Mouse (Mus musculus) neural tube, embryonic 15.5 days (tissue): ENCODE data around the gene Wnt10a. TPM values are rescaled to one million over a fixed set of nuclear protein-coding genes. Genes with fewer than 3 reads are reported as not detected.

Experiments used
- ATAC-seq: fragments of 200-750 bp; cut with Nextera tagmentation; 2 replicates; pipeline ENCODE4 v1.8.0; 2017; ENCODE audit warnings: mild to moderate bottlenecking, moderate TSS enrichment, moderate library complexity; ENCODE audit not compliant: low FRiP score
- H3K27ac ChIP-seq: fragments of 300-500 bp; sonication (generic); replicated peaks from 2 replicates; pipeline ENCODE4 v1.5.1; 2015; ENCODE audit warnings: mild to moderate bottlenecking, inconsistent platforms
- H3K27me3 ChIP-seq: fragments of 300-500 bp; sonication (generic); replicated peaks from 2 replicates; pipeline ENCODE4 v1.6.1; 2015; ENCODE audit warnings: inconsistent platforms
- H3K36me3 ChIP-seq: fragments of 300-500 bp; sonication (generic); 2 replicates; pipeline ENCODE4 v1.6.1; 2015; ENCODE audit warnings: inconsistent platforms
- H3K4me1 ChIP-seq: fragments of 300-500 bp; sonication (generic); 2 replicates; pipeline ENCODE4 v1.6.1; 2015; ENCODE audit warnings: inconsistent platforms
- H3K4me2 ChIP-seq: fragments of 300-500 bp; sonication (generic); 2 replicates; pipeline ENCODE4 v1.6.1; 2015; ENCODE audit warnings: inconsistent platforms, mild to moderate bottlenecking, moderate library complexity
- H3K4me3 ChIP-seq: fragments of 300-500 bp; sonication (generic); replicated peaks from 2 replicates; pipeline ENCODE4 v1.5.1; 2015; ENCODE audit warnings: mild to moderate bottlenecking, inconsistent platforms
- H3K9ac ChIP-seq: fragments of 300-500 bp; sonication (generic); replicated peaks from 2 replicates; pipeline ENCODE4 v1.6.1; 2015; ENCODE audit warnings: mild to moderate bottlenecking, inconsistent platforms
- H3K9me3 ChIP-seq: fragments of 300-500 bp; sonication (generic); replicated peaks from 2 replicates; pipeline ENCODE4 v1.6.1; 2016; ENCODE audit warnings: inconsistent platforms
- WGBS: fragments of 180-500 bp; shearing (Covaris S2); methylation state at CpG from one replicate; pipeline ENCODE4 v1.1.7; 2015; ENCODE audit warnings: mixed read lengths; 5-methylcytosine and 5-hydroxymethylcytosine counted together
- polyA plus RNA-seq: library from polyadenylated mRNA; unstranded; fragments of >200 nt; fragmentation: Nextera tagmentation; extraction: Ambion mirVana; gene quantifications from 2 replicates; pipeline ENCODE4 v1.2.1, GENCODE M21; 2015

Gene Wnt10a
- polyA plus RNA-seq, 1 experiment from 2014 or later, result 0.09 TPM

DNA sequence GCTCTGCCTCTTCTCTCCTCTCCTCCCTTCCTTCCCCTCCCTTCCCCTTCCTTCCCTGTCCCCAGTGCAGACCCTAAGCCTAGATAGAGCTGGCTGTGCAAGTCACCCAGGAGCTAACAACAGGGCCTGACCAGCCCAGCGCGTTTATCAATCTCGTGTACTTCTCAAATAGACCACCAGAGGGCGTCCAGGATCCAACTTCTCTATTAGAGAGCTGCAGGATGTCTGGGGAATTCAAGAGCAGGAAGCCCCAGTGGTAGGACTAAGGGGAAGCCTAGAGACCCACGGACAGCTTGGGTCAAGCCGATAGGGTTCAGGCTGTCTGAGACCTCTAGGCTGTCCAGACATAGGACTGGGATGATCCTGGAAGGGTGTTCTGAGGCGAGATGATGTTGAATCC lies 3.5 kb upstream of the Wnt10a start:
- H3K4me3 ChIP-seq, result no peak overlapping the region
- ATAC-seq, result no peak
- no peaks in the 10 kb centered on the region for H3K36me3 ChIP-seq
- no peak overlapping the region for H3K4me2 ChIP-seq
- WGBS, result 5% methylated on average over 7 of the region's 7 CpGs
- H3K27ac ChIP-seq, result no peak overlapping the region
- H3K9me3 ChIP-seq, result no peaks in the 10 kb centered on the region
- no peak overlapping the region for H3K9ac ChIP-seq
- peaks cover 24% of the 10 kb centered on the region for H3K4me1 ChIP-seq
- peaks cover 95% of the 10 kb centered on the region for H3K27me3 ChIP-seq

DNA sequence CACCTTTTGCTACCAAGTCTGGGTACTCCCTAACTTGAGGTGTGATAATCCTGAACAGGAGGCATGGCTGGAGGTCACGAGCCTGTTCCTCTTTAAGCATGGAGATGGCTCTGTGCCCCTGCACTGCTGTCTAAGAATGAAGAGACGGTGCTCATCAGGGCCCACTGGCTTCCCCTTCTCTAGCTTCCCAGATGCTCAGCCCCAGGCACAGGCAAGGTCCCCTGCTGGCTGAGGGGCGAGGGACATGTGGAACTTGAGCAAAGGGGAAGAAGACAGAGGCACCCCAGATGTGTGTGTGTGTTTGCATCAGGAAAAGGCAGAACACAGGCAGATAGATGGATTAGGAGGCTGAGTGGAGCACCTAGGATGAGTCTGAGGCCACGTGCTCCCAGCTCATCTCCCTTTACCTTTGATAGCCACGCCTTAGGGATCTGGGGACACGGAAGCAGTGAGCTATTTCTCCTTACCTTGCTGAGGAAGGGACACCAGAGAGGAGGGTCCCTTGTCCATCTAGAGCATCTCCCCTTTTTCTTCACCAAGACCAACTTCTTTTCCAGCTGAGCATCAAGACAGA lies 2.6 kb upstream of the Wnt10a start:
- no peak overlapping the region for H3K9ac ChIP-seq
- no peak overlapping the region for H3K4me3 ChIP-seq
- no peak for ATAC-seq
- H3K4me1 ChIP-seq, result peaks cover 24% of the 10 kb centered on the region
- 29% methylated on average over 6 of the region's 6 CpGs for WGBS
- no peaks in the 10 kb centered on the region for H3K36me3 ChIP-seq
- H3K27ac ChIP-seq, result no peak overlapping the region
- no peak overlapping the region for H3K4me2 ChIP-seq
- H3K27me3 ChIP-seq, result peaks cover 95% of the 10 kb centered on the region
- H3K9me3 ChIP-seq, result no peaks in the 10 kb centered on the region

DNA sequence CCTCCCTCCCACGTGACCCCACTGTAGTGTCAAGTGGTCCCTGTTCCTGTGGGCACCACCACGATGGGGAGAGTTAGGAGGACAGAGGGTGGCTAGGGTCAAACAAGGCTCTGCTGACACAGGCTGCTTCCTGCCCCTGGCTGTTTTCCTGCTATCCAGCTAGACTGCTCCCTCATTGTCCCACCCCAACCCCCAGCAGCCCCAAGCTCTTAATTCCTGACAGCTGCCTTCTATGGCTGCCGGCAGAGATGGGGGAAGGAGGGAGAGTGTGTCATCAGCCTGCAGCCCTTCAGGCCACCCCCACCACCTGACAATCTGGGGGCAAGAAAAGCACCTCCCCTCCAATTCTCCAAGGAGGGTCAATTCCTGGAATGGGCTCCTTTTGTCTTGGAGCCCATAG lies 1.2 kb upstream of the Wnt10a start:
- H3K36me3 ChIP-seq, result no peaks in the 10 kb centered on the region
- WGBS, result 18% methylated on average over 3 of the region's 3 CpGs

DNA sequence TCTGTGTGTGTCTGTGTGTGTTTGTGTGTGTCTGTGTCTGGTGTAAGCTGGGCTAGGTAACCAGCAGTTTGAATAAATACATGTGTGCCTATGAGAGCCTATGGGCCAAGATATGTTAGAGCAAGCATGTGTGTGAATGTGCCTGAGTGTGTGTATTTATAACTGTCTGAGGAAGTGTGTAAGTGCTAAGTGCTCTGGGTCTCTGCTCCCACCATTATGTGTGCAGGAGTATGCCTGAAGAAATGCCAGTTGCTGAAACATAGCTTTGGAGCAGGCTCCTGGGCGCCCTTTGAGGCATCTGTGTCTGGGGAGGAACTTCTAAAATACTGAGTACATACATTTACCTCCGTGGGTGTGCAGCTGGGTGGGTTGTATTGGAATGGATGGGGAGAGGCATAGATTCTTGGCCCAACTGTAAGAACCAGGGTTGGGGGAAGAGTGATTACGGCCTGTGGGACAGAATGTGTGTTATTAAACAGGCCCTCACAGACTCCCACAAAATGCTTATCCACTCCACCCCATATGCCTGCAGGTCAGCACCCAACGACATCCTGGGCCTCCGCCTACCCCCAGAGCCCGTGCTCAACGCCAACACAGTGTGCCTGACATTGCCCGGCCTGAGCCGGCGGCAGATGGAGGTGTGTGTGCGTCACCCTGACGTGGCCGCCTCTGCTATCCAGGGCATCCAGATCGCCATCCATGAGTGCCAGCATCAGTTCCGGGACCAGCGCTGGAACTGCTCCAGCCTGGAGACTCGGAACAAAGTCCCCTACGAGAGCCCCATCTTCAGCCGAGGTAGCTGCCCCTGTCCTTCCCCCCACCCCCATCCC lies 1.7 kb downstream of the Wnt10a start:
- Histone ChIP-seq H3K4me1 (peaks cover 38% of the 10 kb centered on the region), H3K4me2 (no peak overlapping the region), H3K36me3 (no peaks in the 10 kb centered on the region), H3K9ac (no peak overlapping the region), H3K4me3 (no peak overlapping the region), H3K27ac (no peak overlapping the region), H3K9me3 (no peaks in the 10 kb centered on the region), H3K27me3 (peaks cover 82% of the 10 kb centered on the region)
- no peak for ATAC-seq
- 19% methylated on average over 19 of the region's 19 CpGs for WGBS

More for the DNA sequence above, 1.2 kb upstream of the Wnt10a start:
- peaks cover 93% of the 10 kb centered on the region for H3K27me3 ChIP-seq
- peaks cover 29% of the 10 kb centered on the region for H3K4me1 ChIP-seq
- no peak overlapping the region for H3K4me3 ChIP-seq
- ATAC-seq, result no peak
- H3K9ac ChIP-seq, result no peak overlapping the region
- H3K9me3 ChIP-seq, result no peaks in the 10 kb centered on the region
- H3K27ac ChIP-seq, result no peak overlapping the region
- H3K4me2 ChIP-seq, result no peak overlapping the region

DNA sequence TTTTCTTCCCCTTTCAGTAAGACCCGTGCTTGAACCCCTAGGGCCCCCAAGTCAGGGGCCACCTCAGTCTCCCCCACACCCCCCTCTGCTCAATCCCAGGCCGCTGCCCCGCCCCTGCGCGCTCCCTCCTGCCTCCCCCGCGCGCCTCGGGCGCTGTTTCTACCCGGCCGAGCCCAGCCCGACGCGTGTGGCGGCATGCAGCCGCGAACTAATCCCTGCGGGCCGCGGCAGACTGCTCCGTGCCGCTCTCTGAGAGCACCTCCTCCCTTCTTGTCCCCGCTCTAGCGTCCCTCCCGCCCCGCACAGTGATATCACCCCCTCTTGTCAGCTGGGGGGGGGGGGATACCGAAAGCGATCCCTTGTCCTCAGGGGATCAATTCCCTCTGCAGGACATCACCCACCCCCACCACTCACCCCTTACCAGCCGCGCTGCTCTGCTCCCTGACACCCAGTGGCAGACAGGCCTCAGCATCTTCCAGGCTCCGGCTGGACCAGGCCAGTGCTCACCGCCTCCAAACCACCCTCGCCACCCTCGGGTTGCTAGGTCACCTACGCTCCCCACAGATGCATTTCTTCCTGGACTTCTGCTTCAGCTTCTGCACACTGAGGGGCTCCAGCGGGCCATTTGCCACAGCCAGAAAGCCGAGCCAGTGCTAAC lies 3.3 kb downstream of the Wnt10a start:
- Histone ChIP-seq H3K36me3 (no peaks in the 10 kb centered on the region), H3K4me2 (peak overlapping the region; percentile 58), H3K4me1 (peaks cover 38% of the 10 kb centered on the region), H3K4me3 (peak overlapping the region; percentile 28), H3K9ac (peak overlapping the region; percentile 26; the same call in 1 of the 2 replicates), H3K27me3 (peaks cover 81% of the 10 kb centered on the region), H3K9me3 (no peaks in the 10 kb centered on the region), H3K27ac (no peak overlapping the region)
- 1% methylated on average over 38 of the region's 38 CpGs for WGBS
- ATAC-seq, result no peak

DNA sequence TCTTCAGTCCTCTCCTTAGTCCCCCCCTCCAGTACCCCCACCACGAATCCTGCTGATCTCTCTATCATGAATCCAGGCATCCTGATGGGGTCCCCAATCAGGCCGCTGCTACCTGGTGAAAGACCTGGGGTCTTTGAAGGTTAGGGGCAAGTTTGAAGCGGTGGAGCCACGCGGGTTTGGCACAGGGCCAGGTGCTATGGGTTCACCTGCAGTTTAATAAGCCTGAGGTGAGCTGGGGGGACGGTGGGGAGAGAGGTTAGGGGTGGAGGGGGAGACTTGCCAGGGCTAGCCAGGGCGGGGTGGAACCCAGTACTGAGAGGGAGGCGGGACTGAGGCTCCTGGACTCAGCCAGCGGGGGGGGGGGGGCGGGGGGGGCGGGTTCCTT lies 3.8 kb downstream of the Wnt10a start:
- peak overlapping the region; percentile 26; the same call in 1 of the 2 replicates for H3K9ac ChIP-seq
- H3K9me3 ChIP-seq, result no peaks in the 10 kb centered on the region
- no peaks in the 10 kb centered on the region for H3K36me3 ChIP-seq
- peak overlapping the region; percentile 58 for H3K4me2 ChIP-seq
- no peak overlapping the region for H3K4me3 ChIP-seq
- no peak overlapping the region for H3K27ac ChIP-seq
- no peak for ATAC-seq
- H3K27me3 ChIP-seq, result peaks cover 81% of the 10 kb centered on the region
- H3K4me1 ChIP-seq, result peaks cover 38% of the 10 kb centered on the region
- 2% methylated on average over 6 of the region's 11 CpGs for WGBS

DNA sequence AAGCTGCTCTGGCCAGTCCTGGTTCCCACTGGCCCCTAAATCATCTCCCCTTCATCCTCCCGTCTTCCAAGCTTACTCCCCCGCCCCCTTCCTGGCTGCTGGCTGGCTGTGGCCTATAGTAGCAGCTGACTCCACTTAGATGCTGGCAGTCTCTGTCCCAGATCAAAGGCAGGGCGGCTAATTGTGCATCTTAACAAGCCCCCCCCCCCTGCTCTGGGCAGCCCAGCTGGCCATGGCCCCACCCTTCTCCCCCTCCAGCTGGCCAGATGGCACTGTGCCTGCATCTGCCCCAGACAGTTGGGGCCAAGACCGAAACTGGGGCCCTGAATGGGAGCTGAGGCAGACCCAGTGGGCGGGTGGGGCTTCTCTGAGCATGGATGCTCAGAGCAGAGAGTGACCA lies 6.1 kb downstream of the Wnt10a start:
- no peaks in the 10 kb centered on the region for H3K36me3 ChIP-seq
- H3K27ac ChIP-seq, result no peak overlapping the region
- H3K9me3 ChIP-seq, result no peaks in the 10 kb centered on the region
- ATAC-seq, result peak; percentile 30
- no peak overlapping the region for H3K4me3 ChIP-seq
- no peak overlapping the region for H3K4me2 ChIP-seq
- H3K4me1 ChIP-seq, result peaks cover 34% of the 10 kb centered on the region
- 8% methylated on average over 5 of the region's 5 CpGs for WGBS
- no peak overlapping the region for H3K9ac ChIP-seq
- peaks cover 78% of the 10 kb centered on the region for H3K27me3 ChIP-seq

DNA sequence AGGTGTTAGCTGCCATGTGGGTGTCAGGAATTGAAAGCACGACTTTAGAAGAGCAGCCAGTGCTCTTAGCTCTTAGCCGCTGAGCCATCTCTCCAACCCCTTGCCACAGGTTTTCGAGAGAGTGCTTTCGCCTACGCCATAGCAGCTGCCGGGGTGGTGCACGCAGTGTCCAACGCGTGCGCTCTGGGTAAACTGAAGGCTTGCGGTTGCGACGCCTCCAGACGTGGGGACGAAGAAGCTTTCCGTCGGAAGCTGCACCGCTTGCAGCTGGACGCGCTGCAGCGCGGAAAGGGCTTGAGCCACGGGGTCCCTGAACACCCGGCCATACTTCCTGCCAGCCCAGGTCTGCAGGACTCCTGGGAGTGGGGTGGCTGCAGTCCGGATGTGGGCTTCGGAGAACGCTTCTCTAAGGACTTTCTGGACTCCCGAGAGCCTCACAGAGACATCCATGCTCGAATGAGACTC lies 9.1 kb downstream of the Wnt10a start:
- Histone ChIP-seq H3K36me3 (no peaks in the 10 kb centered on the region), H3K27ac (no peak overlapping the region), H3K4me2 (peak overlapping the region; percentile 40), H3K4me3 (no peak overlapping the region; the same call in 1 of the 2 replicates), H3K9me3 (no peaks in the 10 kb centered on the region), H3K4me1 (peaks cover 35% of the 10 kb centered on the region), H3K9ac (no peak overlapping the region), H3K27me3 (peaks cover 82% of the 10 kb centered on the region)
- no peak for ATAC-seq
- 1% methylated on average over 29 of the region's 29 CpGs for WGBS

DNA sequence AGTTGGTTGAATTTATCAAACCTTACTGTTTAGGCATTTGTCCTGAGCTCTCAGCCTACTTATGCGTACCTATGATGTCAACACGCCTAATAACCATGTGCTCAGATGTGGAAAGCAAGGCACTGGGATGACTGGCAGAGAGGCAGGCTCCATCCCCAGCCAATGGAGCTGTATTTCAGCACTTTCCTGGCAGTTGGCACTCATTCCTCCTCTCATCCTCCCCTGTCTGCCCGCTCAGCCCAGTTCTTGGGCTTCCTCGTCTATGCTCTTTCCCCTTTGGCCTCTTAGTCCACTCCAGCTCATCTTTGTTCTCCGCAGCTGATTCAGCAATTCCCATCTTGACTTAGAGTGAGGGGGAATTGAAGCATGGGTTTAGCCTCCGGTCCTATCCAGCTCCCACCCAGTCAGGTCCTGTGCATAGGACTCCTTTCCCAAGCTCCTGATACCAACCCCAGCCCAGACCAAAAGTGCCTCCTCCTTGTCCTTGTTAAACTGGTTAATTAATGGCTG lies 10.4 kb downstream of the Wnt10a start:
- peaks cover 80% of the 10 kb centered on the region for H3K27me3 ChIP-seq
- WGBS, result 31% methylated on average over 6 of the region's 6 CpGs
- H3K36me3 ChIP-seq, result no peaks in the 10 kb centered on the region
- H3K4me3 ChIP-seq, result no peak overlapping the region
- no peaks in the 10 kb centered on the region for H3K9me3 ChIP-seq
- ATAC-seq, result no peak
- H3K4me1 ChIP-seq, result peaks cover 45% of the 10 kb centered on the region
- no peak overlapping the region for H3K27ac ChIP-seq
- no peak overlapping the region for H3K9ac ChIP-seq
- no peak overlapping the region for H3K4me2 ChIP-seq

DNA sequence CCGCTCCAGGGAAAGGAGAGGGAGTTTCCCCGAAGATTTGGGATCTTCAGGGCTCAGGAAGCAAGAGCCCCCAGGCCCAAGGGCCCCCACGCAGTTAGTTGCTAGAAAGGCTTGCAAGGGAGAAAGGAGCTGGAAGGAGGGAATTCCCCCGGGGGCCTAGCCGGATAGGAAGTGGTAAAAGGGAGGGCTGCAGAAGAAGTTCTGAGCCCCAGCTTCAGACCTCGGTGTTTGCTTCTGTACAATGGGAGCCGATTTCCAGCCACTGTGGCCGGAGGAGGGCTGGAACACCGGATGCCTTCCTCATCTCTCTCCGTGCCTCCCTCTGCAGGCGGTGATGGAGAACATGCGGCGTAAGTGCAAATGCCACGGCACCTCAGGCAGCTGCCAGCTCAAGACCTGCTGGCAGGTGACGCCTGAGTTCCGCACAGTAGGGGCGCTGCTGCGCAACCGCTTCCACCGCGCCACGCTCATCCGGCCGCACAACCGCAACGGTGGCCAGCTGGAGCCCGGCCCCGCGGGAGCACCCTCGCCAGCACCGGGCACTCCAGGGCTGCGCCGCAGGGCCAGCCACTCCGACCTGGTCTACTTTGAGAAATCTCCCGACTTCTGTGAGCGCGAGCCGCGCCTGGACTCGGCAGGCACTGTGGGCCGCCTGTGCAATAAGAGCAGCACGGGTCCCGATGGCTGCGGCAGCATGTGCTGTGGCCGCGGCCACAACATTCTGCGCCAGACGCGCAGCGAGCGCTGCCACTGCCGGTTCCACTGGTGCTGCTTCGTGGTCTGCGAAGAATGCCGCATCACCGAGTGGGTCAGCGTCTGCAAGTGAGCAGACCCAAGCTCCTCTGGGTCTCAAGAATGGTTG lies 11.7 kb downstream of the Wnt10a start:
- Histone ChIP-seq H3K27ac (peak overlapping the region; percentile 62), H3K27me3 (peaks cover 79% of the 10 kb centered on the region), H3K4me2 (peak overlapping the region; percentile 90), H3K36me3 (no peaks in the 10 kb centered on the region), H3K9ac (peak overlapping the region; percentile 60), H3K9me3 (no peaks in the 10 kb centered on the region), H3K4me1 (peaks cover 51% of the 10 kb centered on the region), H3K4me3 (peak overlapping the region; percentile 51)
- 1% methylated on average over 57 of the region's 57 CpGs for WGBS
- ATAC-seq, result peak; percentile 66
